Mouse (Mus musculus) gastrocnemius, adult 2 months (tissue): ENCODE measurements around the gene Cops4. TPM values are rescaled to one million over a fixed set of nuclear protein-coding genes. Genes with fewer than 3 reads are reported as not detected.
A peak's percentile ranks its signal among the peaks of the same experiment; 100 is the strongest.

Experiments
- DNase-seq: peaks from one replicate; pipeline ENCODE4 v3.0.0; 2022
- H3K27ac ChIP-seq: fragments of 200-600 bp; 2 replicates; pipeline ENCODE4 v1.8.1; 2022; ENCODE audit warnings: mild to moderate bottlenecking
- H3K4me3 ChIP-seq: fragments of 200-600 bp; 2 replicates; pipeline ENCODE4 v1.8.1; 2022; ENCODE audit warnings: mild to moderate bottlenecking, moderate library complexity
- CTCF ChIP-seq: fragments of 200-600 bp; IDR thresholded peaks from 2 replicates; pipeline ENCODE4 v1.8.1; 2022; ENCODE audit warnings: antibody characterized with exemption, mild to moderate bottlenecking, moderate library complexity
- intact Hi-C: fragments of 180-260 bp; cut with DNase I; formaldehyde crosslinking; loops from one replicate; pipeline ENCODE4 v1.15.1; 2025
- long read RNA-seq, 2 experiments: library from polyadenylated mRNA; stranded (forward); transcript quantifications; one replicate each; pipeline ENCODE4 v2.0.0; 2021
- total RNA-seq, 2 experiments: library from RNA; stranded (reverse); gene quantifications; 2 replicates each; pipeline ENCODE4 v1.2.3; 2021

Cops4 gene
- total RNA-seq, result 100 to 1,000 TPM; 111 to 121 TPM
- long read RNA-seq, experiment 1, transcript Cops4-201 (10 exons, 1,755 nt), result major isoform, 211 of 234 reads
- long read RNA-seq, experiment 1, partial matches to known transcripts, result 1 of 234 reads
- long read RNA-seq, experiment 1, other reads (novel, unspliced or antisense), result 22 of 234 reads
- long read RNA-seq, experiment 2, transcript Cops4-201 (10 exons, 1,755 nt), result major isoform, 250 of 275 reads
- long read RNA-seq, experiment 2, partial matches to known transcripts, result 4 of 275 reads
- long read RNA-seq, experiment 2, other reads (novel, unspliced or antisense), result 20 of 275 reads

DNA sequence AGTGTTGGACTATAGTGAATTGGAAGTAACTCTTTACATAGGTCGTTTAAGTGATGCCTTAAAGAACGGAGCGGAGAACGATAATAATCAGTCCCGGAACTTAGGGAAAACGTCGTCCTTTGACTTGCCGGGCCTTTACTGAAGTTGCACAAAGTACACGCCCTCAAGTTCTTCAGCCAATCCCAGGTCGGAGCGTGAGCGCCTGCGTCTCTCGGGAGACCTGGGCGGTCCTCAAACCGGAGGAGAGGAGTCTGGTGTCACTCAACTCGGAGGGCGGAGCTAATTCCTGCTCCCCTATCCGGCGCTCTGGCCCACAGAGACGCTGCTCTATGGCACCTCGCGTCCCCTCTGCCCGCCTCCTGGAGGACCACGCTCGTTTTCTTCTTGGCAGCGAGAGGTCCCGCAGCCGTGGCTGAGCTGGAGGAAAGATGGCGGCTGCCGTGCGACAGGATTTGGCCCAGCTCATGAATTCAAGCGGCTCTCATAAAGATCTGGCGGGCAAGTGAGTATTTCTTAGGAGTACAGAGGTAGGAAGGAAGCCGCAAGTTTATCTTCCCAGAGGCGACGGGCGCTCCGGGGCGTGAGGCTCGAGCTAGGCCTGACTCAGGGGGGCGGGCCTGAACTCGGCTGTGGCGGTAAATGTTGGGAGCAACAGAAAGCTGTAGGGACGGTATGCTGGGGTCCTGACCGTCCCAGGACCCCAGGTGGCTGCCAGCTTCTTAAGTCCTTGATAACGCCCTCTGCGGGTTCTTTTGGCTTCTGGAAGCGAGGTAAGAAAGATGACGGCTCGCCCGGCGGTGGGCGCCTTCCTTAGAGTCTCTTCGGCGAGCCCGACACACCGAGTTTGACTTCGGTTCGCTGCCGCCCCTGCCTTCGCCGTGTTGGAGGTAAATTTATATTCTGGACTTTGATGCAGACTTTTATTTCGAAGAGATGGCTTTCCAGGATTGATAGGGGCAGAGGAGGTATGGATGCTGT lies at the start of gene Cops4:
TSS of gene Cops4 (plus strand) at position 261 of the 978 bp plus-strand sequence.
- DNase-seq, result peak; percentile 98
- TF ChIP-seq CTCF, result no peak; the same call in 1 of the 2 replicates
- Histone ChIP-seq H3K27ac (peak within 1 kb of the TSS; percentile 93), H3K4me3 (peak within 1 kb of the TSS; percentile 83)
- intact Hi-C loops, result loop anchor here (2.0 kb wide), 2 partner anchors 18 to 102 kb away; partner anchors contain the start of genes Lin54 and Sec31a

DNA sequence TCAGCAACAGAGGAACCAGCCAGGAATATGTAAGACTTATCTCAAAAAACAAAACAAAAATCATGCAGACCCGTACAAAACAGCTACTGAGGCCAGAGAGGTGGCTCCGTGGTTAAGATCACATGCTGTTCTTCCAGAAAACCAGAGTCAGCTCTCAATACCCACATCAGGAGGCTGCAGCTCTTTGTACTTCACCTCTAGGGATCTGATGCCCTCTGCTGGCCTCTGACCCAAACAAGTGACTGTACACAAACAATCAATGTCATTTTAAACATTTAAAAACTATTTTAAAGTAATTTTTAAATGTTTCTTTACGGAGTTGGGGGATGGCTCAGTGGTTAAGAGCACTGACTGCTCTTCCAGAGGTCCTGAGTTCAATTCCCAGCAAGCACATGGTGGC lies 41.8 kb upstream of the Cops4 start:
- TF ChIP-seq CTCF, result no peak
- Histone ChIP-seq H3K4me3 (no peak overlapping the region), H3K27ac (no peak overlapping the region)
- DNase-seq, result no peak
- intact Hi-C loops, result no loop called here

DNA sequence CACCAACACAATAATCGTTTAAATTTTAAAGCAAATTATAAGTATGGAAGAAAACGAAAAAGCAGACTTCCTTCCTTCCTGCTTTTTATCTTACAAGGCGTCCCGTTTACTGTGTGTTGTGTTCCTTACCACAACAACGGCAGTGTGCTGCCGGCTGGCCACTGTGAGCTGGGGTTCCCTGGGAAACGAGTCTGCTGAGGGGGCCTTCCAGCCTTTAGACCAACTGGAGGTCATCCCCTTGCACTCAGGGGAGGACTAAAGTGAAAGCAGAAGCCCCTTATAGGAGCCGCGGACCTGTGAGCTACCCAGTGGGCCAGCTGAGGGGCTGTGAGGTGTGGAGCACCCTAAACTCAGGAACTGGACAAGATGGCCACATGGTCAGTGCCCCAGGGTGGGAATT lies 40.5 kb upstream of the Cops4 start:
- no peak for DNase-seq
- H3K27ac ChIP-seq, result no peak overlapping the region
- no peak for TF ChIP-seq CTCF
- intact Hi-C loops, result no loop called here
- H3K4me3 ChIP-seq, result no peak overlapping the region

DNA sequence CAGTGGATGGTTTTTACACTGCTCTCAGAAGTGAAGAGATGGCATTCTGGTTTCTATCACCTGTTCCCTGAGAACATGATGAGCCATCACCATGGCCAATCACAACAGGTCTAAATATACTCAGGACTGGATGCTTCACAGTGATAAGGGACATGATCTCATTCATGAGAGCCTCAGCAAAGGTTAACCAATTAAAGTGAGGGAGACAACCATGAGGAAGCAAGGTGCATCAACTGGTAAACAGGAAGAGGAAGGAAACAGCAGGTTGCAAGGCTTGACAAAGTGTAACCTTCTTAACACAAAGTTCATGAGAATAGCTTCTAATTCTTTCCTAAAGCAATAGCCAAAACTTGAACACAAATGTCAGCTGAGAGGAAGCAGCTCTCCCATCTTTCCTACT lies 34.5 kb upstream of the Cops4 start:
- no peak for TF ChIP-seq CTCF
- no peak for DNase-seq
- intact Hi-C loops, result no loop called here
- H3K4me3 ChIP-seq, result no peak overlapping the region
- no peak overlapping the region for H3K27ac ChIP-seq

DNA sequence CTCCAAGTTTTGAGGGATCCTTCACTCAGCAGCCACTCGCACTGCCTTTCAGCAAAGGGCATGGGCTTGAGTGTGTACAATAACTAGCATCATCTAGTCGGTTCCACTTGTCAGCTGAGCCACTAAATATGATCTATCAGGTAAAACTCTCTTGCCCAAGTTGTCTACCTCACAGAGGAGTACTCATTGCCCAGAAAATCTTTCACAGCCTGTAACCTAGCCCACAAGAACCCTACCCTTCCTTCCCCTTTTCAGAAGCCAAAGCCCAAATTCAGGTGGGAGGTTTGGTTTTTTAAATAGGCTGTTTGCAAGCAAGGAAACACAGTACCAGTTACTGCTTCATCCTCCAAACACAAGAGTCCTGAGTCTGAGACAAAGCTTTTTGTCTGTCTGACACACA lies 31.0 kb upstream of the Cops4 start:
- no peak for TF ChIP-seq CTCF
- H3K27ac ChIP-seq, result no peak overlapping the region
- no peak for DNase-seq
- no peak overlapping the region for H3K4me3 ChIP-seq
- intact Hi-C loops, result no loop called here

DNA sequence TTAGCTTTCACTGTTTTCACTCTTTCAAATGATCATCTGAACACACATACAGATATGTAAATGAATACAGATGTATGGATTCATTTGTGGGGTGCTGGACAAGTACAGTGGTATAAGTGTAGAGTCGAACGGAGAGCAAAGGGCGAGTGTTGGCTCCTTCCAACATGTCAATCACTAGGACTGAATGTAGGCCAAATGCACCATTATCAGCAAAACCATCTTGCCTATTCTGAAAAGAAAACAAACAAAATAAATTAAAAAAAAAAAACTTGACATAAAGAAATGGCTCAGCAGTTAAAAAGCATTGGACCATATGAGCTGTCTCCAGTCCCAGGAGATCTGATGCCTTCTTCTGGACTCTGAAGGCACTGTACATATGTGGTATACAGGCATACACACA lies 29.9 kb upstream of the Cops4 start:
- H3K4me3 ChIP-seq, result no peak overlapping the region
- TF ChIP-seq CTCF, result no peak
- H3K27ac ChIP-seq, result no peak overlapping the region
- intact Hi-C loops, result no loop called here
- no peak for DNase-seq

DNA sequence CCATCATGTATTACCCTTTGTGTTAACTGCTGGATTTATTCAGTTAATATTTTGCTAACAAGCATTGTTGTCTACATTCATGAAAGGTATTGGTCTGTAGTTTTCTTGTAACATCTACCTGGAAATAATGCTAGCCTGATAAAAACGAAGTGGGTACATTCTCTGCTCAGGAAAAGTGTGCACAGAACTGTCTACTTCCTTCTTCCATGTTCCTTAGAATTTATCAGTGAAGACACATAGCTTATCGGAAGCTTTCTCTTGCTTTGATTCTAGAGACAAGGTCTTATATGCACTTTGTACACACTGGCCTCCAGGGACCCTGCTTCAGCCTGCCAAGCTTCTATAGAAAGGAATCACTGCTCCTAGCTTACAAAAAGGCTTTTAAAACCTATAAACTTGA lies 28.8 kb upstream of the Cops4 start:
- Histone ChIP-seq H3K4me3 (no peak overlapping the region), H3K27ac (no peak overlapping the region)
- intact Hi-C loops, result no loop called here
- DNase-seq, result no peak
- no peak for TF ChIP-seq CTCF

DNA sequence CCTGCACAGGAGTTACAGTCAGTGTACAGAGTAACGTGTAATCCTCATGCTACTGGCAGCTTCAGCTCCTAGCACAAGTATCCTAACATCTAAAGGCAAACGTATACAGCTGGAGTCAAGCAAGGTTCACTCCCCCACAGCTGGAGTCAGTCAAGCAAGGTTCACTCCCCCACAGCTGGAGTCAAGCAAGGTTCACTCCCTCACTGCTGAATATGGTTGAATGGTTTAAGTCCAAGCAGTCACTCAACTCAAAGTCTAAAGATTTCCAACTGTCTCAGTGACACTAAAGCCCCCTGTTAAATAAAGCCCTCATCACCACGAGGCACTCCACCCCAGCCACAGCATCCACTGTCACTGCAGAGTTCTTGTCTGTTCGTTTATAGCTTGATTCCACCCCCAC lies 26.4 kb upstream of the Cops4 start:
- intact Hi-C loops, result no loop called here
- Histone ChIP-seq H3K4me3 (no peak overlapping the region), H3K27ac (no peak overlapping the region)
- TF ChIP-seq CTCF, result no peak
- DNase-seq, result no peak

DNA sequence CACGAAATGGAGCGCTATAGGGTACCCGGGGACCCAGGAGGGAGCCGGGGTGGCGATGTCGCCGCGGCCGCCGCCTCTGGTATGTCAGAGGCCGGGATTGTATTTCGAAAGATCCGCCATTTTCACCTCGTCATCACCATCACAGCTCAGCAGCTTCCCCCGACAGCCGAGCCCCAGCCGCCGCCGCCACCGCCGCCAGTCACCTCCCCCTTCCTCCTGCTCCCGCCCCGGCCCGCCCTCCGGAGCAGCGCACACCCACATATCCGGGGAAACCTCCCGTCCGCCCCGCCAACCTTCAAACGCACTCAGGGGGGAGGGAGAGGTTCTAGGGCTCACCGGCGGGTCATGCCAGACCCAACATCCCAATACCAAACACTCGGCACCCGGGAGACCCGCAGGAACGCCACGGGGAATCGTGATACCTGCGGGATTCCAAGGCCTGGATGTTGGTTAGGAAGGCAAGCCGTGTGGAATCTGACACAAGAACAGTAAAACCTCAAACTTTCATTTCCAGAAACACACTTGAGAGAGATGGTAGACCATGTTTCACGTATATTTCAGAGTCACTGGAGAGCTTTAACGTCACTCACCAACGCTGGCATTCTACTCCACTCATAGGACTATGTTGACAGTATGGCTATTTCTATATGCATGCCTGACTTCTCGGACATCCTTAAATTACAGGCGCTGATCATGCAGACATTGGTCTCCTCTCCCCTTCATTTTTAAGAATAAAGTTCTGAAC lies 19.5 kb upstream of the Cops4 start:
- TF ChIP-seq CTCF, result no peak
- Histone ChIP-seq H3K27ac (peak overlapping the region; percentile 82), H3K4me3 (peak overlapping the region; percentile 97)
- intact Hi-C loops, result no loop called here
- peak; percentile 90 for DNase-seq

DNA sequence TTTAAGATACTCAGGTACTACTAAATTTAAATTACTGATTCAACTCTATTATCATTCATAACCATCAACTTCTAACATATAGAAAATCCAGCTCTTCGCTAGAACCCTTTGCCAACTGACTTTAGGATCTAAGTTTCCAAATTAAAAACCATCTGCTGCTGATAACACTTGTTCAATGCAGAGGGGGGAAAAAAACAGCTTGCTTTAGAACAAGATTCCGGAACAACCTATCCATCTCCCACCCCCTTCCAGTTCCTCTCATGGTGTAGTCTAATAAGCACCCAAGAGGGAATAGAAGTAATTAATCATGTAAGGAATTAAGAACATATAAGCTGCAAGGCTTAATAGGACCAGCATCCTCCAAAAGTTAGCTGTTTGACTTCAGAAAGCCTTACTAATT lies 18.9 kb upstream of the Cops4 start:
- intact Hi-C loops, result no loop called here
- no peak for DNase-seq
- H3K4me3 ChIP-seq, result peak overlapping the region; percentile 97
- no peak overlapping the region for H3K27ac ChIP-seq
- TF ChIP-seq CTCF, result no peak

DNA sequence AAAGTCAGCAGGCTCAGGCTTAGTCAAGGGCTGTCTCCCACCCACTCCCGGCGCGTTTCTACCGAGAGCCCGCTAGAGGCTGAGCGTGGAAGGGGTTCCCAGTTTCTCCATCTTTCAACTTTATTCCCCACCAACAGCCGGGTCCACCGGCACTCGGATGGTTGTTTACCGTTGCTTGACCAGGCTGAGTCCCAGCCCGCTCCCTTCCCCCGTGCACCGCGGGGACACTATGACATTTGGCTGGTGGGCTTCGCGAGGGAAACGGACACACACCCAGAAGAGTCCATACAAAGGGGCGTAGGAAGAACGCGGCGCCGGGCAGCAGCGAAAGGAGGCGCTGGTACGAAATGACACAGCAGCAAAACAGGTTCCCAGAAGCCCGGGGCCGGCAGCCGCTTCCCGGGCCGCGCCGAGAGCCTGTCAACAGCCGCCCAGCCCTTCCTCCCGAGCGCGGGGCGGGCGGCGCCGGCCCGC lies 18.2 kb upstream of the Cops4 start:
- DNase-seq, result peak; percentile 22
- peak overlapping the region; percentile 73 for H3K4me3 ChIP-seq
- H3K27ac ChIP-seq, result peak overlapping the region; percentile 67
- TF ChIP-seq CTCF, result no peak
- intact Hi-C loops, result loop anchor here (2.0 kb wide), 1 partner anchor 19 kb away; the partner anchor contains the start of gene Cops4

DNA sequence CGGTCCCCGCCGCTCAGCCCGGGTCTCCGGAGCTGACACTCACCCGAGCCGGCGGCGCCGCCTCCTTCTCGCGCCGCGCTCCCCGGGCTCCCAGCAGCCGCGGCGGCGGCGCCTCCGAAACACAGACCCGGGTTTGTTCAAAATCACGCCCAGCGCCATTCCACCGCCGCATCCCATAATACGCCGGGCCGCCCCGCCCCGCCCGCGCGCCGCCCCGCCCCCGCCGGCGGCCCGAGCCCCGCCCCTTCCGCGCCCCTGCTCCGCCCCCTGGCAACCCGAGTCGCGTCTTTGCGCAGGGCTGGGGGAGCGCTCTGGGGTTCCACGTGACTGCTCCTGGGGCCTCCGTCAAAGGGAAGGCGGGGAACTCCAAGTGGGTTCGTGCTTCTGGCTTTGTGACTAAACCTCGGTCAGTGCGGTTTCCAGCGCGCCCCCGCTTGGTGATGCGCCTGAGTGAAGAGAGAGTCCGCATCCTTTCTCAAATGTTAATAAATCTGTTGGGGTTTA lies 17.6 kb upstream of the Cops4 start, which contains the start of gene Lin54:
TSS of gene Lin54 (minus strand) at position 182 of the 504 bp plus-strand sequence.
- intact Hi-C loops, result loop anchor here (2.0 kb wide), 1 partner anchor 18 kb away; the partner anchor contains the start of gene Cops4
- Histone ChIP-seq H3K4me3 (peak within 1 kb of the TSS; percentile 73), H3K27ac (peak within 1 kb of the TSS; percentile 85)
- peak; percentile 18; the same call in 1 of the 2 replicates for TF ChIP-seq CTCF
- DNase-seq, result peak; percentile 92
